Mouse (Mus musculus) neural tube, embryonic 15.5 days (tissue): Measurements from ENCODE around the gene Gigyf2. TPM values are rescaled to one million over a fixed set of nuclear protein-coding genes. Genes with fewer than 3 reads are reported as not detected.

Experiments
- ATAC-seq: fragments of 200-750 bp; cut with Nextera tagmentation; 2 replicates; pipeline ENCODE4 v1.8.0; 2017; ENCODE audit warnings: mild to moderate bottlenecking, moderate TSS enrichment, moderate library complexity; ENCODE audit not compliant: low FRiP score
- H3K27ac ChIP-seq: fragments of 300-500 bp; sonication (generic); replicated peaks from 2 replicates; pipeline ENCODE4 v1.5.1; 2015; ENCODE audit warnings: mild to moderate bottlenecking, inconsistent platforms
- H3K27me3 ChIP-seq: fragments of 300-500 bp; sonication (generic); replicated peaks from 2 replicates; pipeline ENCODE4 v1.6.1; 2015; ENCODE audit warnings: inconsistent platforms
- H3K36me3 ChIP-seq: fragments of 300-500 bp; sonication (generic); 2 replicates; pipeline ENCODE4 v1.6.1; 2015; ENCODE audit warnings: inconsistent platforms
- H3K4me1 ChIP-seq: fragments of 300-500 bp; sonication (generic); 2 replicates; pipeline ENCODE4 v1.6.1; 2015; ENCODE audit warnings: inconsistent platforms
- H3K4me2 ChIP-seq: fragments of 300-500 bp; sonication (generic); 2 replicates; pipeline ENCODE4 v1.6.1; 2015; ENCODE audit warnings: inconsistent platforms, mild to moderate bottlenecking, moderate library complexity
- H3K4me3 ChIP-seq: fragments of 300-500 bp; sonication (generic); replicated peaks from 2 replicates; pipeline ENCODE4 v1.5.1; 2015; ENCODE audit warnings: mild to moderate bottlenecking, inconsistent platforms
- H3K9ac ChIP-seq: fragments of 300-500 bp; sonication (generic); replicated peaks from 2 replicates; pipeline ENCODE4 v1.6.1; 2015; ENCODE audit warnings: mild to moderate bottlenecking, inconsistent platforms
- H3K9me3 ChIP-seq: fragments of 300-500 bp; sonication (generic); replicated peaks from 2 replicates; pipeline ENCODE4 v1.6.1; 2016; ENCODE audit warnings: inconsistent platforms
- WGBS: fragments of 180-500 bp; shearing (Covaris S2); methylation state at CpG from one replicate; pipeline ENCODE4 v1.1.7; 2015; ENCODE audit warnings: mixed read lengths; 5-methylcytosine and 5-hydroxymethylcytosine counted together
- polyA plus RNA-seq: library from polyadenylated mRNA; unstranded; fragments of >200 nt; fragmentation: Nextera tagmentation; extraction: Ambion mirVana; gene quantifications from 2 replicates; pipeline ENCODE4 v1.2.1, GENCODE M21; 2015

The Gigyf2 gene
- polyA plus RNA-seq, 1 experiment from 2014 or later, result 61.7 TPM

GRCm38 (mm10) chr1:87300360-87301286 lies 26.2 kb upstream of the Gigyf2 start:
- H3K36me3 ChIP-seq, result no peaks in the 10 kb centered on the region
- ATAC-seq, result peak; percentile 17; the same call in 1 of the 2 replicates
- no peak overlapping the region for H3K9ac ChIP-seq
- no peak overlapping the region for H3K27ac ChIP-seq
- 0 out of 2 replicates have a peak, but pooled peaks cover 3% of the 10 kb centered on the region for H3K4me1 ChIP-seq
- no peak overlapping the region for H3K4me3 ChIP-seq
- 49% methylated on average over 14 of the region's 14 CpGs for WGBS
- no peaks in the 10 kb centered on the region for H3K27me3 ChIP-seq
- H3K4me2 ChIP-seq, result no peak overlapping the region
- no peaks in the 10 kb centered on the region for H3K9me3 ChIP-seq

GRCm38 (mm10) chr1:87301971-87302370 lies 24.8 kb upstream of the Gigyf2 start:
- Histone ChIP-seq H3K27ac (no peak overlapping the region), H3K27me3 (no peaks in the 10 kb centered on the region), H3K36me3 (no peaks in the 10 kb centered on the region), H3K9ac (no peak overlapping the region), H3K4me2 (no peak overlapping the region), H3K9me3 (no peaks in the 10 kb centered on the region), H3K4me3 (no peak overlapping the region), H3K4me1 (0 out of 2 replicates have a peak, but pooled peaks cover 3% of the 10 kb centered on the region)
- 89% methylated on average over 2 of the region's 2 CpGs for WGBS
- no peak for ATAC-seq

DNA sequence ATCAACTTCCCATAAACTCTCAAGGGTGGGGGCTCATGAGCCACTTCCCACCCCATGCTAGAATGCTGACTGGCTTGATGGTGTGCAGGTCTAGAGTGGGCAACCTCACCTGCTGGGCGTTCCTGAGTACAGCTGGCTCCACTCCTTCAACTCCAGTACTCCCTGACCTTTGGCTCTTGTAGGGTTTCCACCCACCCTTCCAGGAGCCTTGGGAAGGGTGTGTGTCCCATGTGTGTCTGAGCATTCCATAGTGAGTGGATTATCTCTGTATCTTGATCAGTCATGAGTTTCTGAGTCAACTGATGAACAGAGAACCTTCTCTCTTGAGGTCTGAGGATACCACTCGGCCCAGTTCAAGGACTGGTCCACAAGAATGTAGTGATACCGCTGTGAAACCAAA lies 17.8 kb upstream of the Gigyf2 start:
- Histone ChIP-seq H3K9me3 (no peaks in the 10 kb centered on the region), H3K27me3 (no peaks in the 10 kb centered on the region), H3K4me2 (no peak overlapping the region), H3K4me1 (no peaks in the 10 kb centered on the region), H3K27ac (no peak overlapping the region), H3K9ac (no peak overlapping the region), H3K4me3 (no peak overlapping the region), H3K36me3 (no peaks in the 10 kb centered on the region)
- WGBS, result 88% methylated on average over 3 of the region's 3 CpGs
- no peak for ATAC-seq

DNA sequence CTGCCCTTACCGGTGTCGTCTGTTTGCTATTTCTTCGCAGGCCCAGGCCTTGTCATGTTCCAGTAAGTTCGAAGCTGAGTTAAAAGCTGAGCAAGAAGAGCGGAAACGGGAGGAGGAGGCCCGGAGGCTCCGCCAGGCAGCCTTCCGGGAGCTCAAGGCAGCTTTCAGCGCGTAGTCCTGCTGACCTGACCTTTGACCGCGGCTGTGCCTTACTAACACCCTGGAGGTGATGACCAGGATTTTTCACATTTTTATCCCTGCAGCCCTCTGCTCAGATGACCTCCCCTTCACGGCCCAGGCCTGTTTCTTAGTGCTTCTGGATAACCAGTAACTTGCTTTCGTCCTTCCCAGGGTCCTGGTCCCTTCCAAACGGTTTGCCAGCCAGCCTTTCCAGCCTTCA lies 17.2 kb upstream of the Gigyf2 start:
- H3K9me3 ChIP-seq, result no peaks in the 10 kb centered on the region

DNA sequence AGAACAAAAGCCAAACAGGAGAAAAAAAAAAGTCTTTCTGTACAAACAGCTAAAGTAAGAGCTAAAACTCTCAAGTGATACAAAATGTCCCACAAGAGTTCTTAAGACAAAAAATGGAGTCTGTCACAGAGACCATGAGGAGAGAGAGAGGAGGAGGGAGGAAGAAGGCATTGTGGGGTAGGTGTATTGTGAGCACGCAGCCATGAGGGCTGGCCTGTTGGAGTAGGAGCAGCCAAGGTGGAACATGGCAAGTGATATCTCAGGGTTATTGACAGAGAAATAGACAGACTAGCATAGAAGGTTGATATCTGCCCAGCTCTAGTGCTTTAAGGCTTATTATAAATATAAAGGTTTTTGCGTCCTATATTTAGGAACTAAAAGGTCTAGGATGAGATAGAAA lies 14.1 kb upstream of the Gigyf2 start:
- peaks cover 4% of the 10 kb centered on the region; the same call in 1 of the 2 replicates for H3K4me1 ChIP-seq
- no peaks in the 10 kb centered on the region for H3K36me3 ChIP-seq
- H3K27me3 ChIP-seq, result no peaks in the 10 kb centered on the region
- no peak overlapping the region for H3K4me3 ChIP-seq
- H3K9ac ChIP-seq, result no peak overlapping the region
- WGBS, result 93% methylated on average over 2 of the region's 2 CpGs
- no peak overlapping the region for H3K4me2 ChIP-seq
- no peak for ATAC-seq
- no peak overlapping the region for H3K27ac ChIP-seq
- no peaks in the 10 kb centered on the region for H3K9me3 ChIP-seq

More for the DNA sequence above, 17.2 kb upstream of the Gigyf2 start:
- Histone ChIP-seq H3K27ac (no peak overlapping the region), H3K4me2 (no peak overlapping the region), H3K27me3 (no peaks in the 10 kb centered on the region), H3K36me3 (no peaks in the 10 kb centered on the region), H3K4me1 (no peaks in the 10 kb centered on the region), H3K4me3 (no peak overlapping the region), H3K9ac (no peak overlapping the region)
- ATAC-seq, result no peak
- WGBS, result 90% methylated on average over 16 of the region's 16 CpGs

DNA sequence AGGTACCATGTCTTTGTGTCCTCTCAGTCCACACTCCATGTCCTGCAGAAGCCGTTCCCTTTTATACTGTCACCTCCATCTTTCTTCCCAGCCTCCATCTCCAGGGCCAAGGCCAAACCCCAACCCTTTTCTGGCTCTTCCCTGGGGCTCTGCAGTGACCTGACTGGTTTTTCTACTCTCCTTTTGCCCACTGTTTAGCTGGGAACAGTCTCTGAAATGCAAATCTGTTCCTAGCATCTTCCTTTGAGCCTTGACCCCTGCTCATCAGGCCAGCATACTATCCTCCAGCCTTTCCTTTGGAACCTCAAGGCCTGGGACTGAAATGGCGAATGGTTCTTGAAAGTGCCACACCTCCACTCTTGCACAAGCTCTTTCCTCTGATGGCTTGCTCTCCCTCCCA lies 13.7 kb upstream of the Gigyf2 start:
- no peak overlapping the region for H3K27ac ChIP-seq
- H3K27me3 ChIP-seq, result no peaks in the 10 kb centered on the region
- ATAC-seq, result no peak
- H3K4me3 ChIP-seq, result no peak overlapping the region
- no peak overlapping the region for H3K9ac ChIP-seq
- no peaks in the 10 kb centered on the region for H3K36me3 ChIP-seq
- no peak overlapping the region for H3K4me2 ChIP-seq
- WGBS, result 95% methylated on average over 2 of the region's 2 CpGs
- peaks cover 4% of the 10 kb centered on the region; the same call in 1 of the 2 replicates for H3K4me1 ChIP-seq
- no peaks in the 10 kb centered on the region for H3K9me3 ChIP-seq

DNA sequence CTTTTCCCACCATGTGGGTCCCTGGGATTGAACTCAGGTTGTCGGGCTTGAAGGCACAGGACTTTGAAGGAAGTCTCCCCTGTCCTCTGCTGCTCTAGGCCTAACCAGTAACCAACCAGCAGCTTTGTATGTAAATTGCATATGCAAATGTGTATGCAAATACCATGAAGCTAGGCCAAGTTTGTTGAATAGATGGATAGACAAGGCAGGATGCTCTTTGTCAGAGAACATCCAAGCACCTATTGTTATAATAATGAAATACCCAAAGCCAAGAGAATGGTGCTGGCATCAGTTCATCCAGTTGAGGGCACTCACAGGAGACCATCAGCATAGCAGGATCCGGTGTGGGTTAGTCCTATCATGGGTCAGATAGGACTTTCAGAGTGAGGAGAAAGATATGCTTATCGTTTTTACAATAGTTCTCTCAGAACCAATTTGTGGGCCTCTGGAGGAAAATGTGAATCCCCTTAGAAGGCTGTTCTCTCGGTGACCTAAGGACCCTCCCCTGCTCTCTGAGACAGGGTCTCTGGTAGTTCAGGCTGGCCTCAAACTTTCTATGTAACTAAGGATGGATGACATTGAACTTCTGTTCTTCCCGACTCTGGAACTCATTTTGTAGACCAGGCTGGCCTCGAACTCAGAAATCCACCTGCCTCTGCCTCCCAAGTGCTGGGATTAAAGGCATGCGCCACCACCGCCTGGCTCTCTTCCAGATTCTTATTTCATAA lies 12.8 kb upstream of the Gigyf2 start:
- H3K9ac ChIP-seq, result no peak overlapping the region
- peaks cover 4% of the 10 kb centered on the region; the same call in 1 of the 2 replicates for H3K4me1 ChIP-seq
- no peak overlapping the region for H3K4me3 ChIP-seq
- H3K27ac ChIP-seq, result no peak overlapping the region
- no peaks in the 10 kb centered on the region for H3K27me3 ChIP-seq
- no peak for ATAC-seq
- H3K4me2 ChIP-seq, result no peak overlapping the region
- WGBS, result 92% methylated on average over 8 of the region's 8 CpGs
- no peaks in the 10 kb centered on the region for H3K36me3 ChIP-seq
- H3K9me3 ChIP-seq, result no peaks in the 10 kb centered on the region

DNA sequence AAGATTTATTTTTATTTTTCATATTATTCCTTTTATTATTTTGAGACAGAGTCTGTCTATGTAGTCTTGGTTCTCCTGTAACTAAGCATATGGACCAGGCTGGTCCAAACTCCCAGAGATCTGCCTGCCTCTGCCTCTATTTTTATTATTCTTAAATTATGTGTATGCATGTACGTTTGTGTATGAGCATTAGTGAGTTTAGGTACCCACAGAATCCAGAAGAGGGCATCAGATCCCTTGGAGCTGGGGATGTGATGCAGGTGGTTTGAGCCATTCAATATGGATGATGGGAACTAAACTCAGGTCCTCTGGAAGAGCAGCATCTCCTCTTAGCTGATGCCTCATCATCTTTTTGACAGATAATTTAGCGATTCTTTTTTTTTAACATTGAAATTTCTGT lies 11.4 kb upstream of the Gigyf2 start:
- H3K36me3 ChIP-seq, result no peaks in the 10 kb centered on the region
- no peaks in the 10 kb centered on the region for H3K9me3 ChIP-seq
- H3K9ac ChIP-seq, result no peak overlapping the region
- H3K4me3 ChIP-seq, result no peak overlapping the region
- no peak overlapping the region for H3K4me2 ChIP-seq
- WGBS, result 97% methylated on average over 2 of the region's 2 CpGs
- ATAC-seq, result no peak
- H3K4me1 ChIP-seq, result peaks cover 4% of the 10 kb centered on the region; the same call in 1 of the 2 replicates
- no peaks in the 10 kb centered on the region for H3K27me3 ChIP-seq
- H3K27ac ChIP-seq, result no peak overlapping the region

GRCm38 (mm10) chr1:87315894-87316293 lies 10.9 kb upstream of the Gigyf2 start:
- H3K36me3 ChIP-seq, result no peaks in the 10 kb centered on the region
- peaks cover 4% of the 10 kb centered on the region; the same call in 1 of the 2 replicates for H3K4me1 ChIP-seq
- H3K9ac ChIP-seq, result no peak overlapping the region
- no peak overlapping the region for H3K27ac ChIP-seq
- H3K4me3 ChIP-seq, result no peak overlapping the region
- H3K27me3 ChIP-seq, result no peaks in the 10 kb centered on the region
- no peak overlapping the region for H3K4me2 ChIP-seq
- ATAC-seq, result no peak
- 0 out of 2 replicates have a peak, but pooled peaks cover 2% of the 10 kb centered on the region for H3K9me3 ChIP-seq
- WGBS, result 66% methylated on average over 2 of the region's 2 CpGs

- Histone ChIP-seq H3K9me3 (0 out of 2 replicates have a peak, but pooled peaks cover 8% of the 10 kb centered on the region), H3K4me2 (no peak overlapping the region), H3K27me3 (no peaks in the 10 kb centered on the region), H3K4me3 (no peak overlapping the region), H3K9ac (no peak overlapping the region), H3K27ac (no peak overlapping the region), H3K36me3 (no peaks in the 10 kb centered on the region), H3K4me1 (peaks cover 4% of the 10 kb centered on the region; the same call in 1 of the 2 replicates)
- no peak for ATAC-seq
- 43% methylated on average over 3 of the region's 3 CpGs for WGBS
These were observed 10.1 kb upstream of the Gigyf2 start for GRCm38 (mm10) chr1:87316672-87317071.

DNA sequence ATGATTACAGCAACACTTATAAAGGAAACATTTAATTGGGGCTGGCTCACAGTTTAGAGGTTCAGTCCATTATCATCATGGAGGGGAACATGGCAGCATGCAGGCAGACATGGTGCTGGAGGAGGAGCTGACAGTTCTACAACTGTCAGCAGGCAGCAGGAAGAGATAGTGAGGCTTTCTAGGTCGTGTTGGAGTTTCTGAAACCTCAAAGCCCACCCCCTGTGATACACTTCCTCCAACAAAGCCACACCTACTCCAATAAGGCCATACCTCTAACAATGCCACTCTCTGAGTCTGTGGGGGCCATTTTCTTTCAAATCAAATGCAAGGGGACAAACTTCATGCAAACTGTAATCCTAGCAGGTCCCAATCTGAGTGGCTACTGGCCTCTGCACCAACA lies 5.7 kb upstream of the Gigyf2 start:
- H3K4me3 ChIP-seq, result no peak overlapping the region
- 0% methylated on average over 1 of the region's 1 CpGs for WGBS
- H3K27ac ChIP-seq, result no peak overlapping the region
- H3K27me3 ChIP-seq, result no peaks in the 10 kb centered on the region
- no peaks in the 10 kb centered on the region for H3K36me3 ChIP-seq
- peaks cover 4% of the 10 kb centered on the region; the same call in 1 of the 2 replicates for H3K4me1 ChIP-seq
- H3K9me3 ChIP-seq, result 0 out of 2 replicates have a peak, but pooled peaks cover 8% of the 10 kb centered on the region
- no peak for ATAC-seq
- H3K4me2 ChIP-seq, result no peak overlapping the region
- no peak overlapping the region for H3K9ac ChIP-seq
